Mouse (Mus musculus) heart, postnatal 0 days (tissue): ENCODE measurements at regions not wholly inside any gene's neighbourhood (a gene's known extent, or its start where the extent isn't known, plus 50 kb on each side); places are given as distances from the start of the nearest gene placed in this dataset.
"Not testable (repeated sequence)": the region's sequence is repeated elsewhere in the genome, so short reads cannot be mapped to it uniquely, and the experiment has no call there.

Experiments used
- ATAC-seq: fragments of 200-750 bp; cut with Nextera tagmentation; 2 replicates; pipeline ENCODE4 v1.8.0; 2017; ENCODE audit warnings: low read depth, moderate number of reproducible peaks, moderate library complexity; ENCODE audit not compliant: insufficient read depth
- DNase-seq: peaks from one replicate; pipeline ENCODE4 v3.0.0-alpha.2; 2016; ENCODE audit warnings: low spot score
- H3K27ac ChIP-seq: fragments of 300-500 bp; sonication (generic); 2 replicates; pipeline ENCODE4 v1.5.1; 2014; ENCODE audit warnings: low read depth, mild to moderate bottlenecking
- H3K27me3 ChIP-seq: fragments of 300-500 bp; sonication (generic); 2 replicates; pipeline ENCODE4 v1.6.1; 2014; ENCODE audit warnings: low read length, mixed read lengths; ENCODE audit not compliant: control insufficient read depth, insufficient read depth
- H3K36me3 ChIP-seq: fragments of 300-500 bp; sonication (generic); replicated peaks from 2 replicates; pipeline ENCODE4 v1.6.1; 2014; ENCODE audit warnings: low read length, mixed read lengths; ENCODE audit not compliant: control insufficient read depth, insufficient read depth
- H3K4me1 ChIP-seq: fragments of 300-500 bp; sonication (generic); 2 replicates; pipeline ENCODE4 v1.6.1; 2014; ENCODE audit warnings: antibody characterized with exemption; ENCODE audit not compliant: control insufficient read depth, insufficient read depth
- H3K4me2 ChIP-seq: fragments of 300-500 bp; sonication (generic); 2 replicates; pipeline ENCODE4 v1.6.1; 2014; ENCODE audit warnings: low read depth, mild to moderate bottlenecking, low read length, moderate library complexity
- H3K4me3 ChIP-seq: fragments of 300-500 bp; sonication (generic); 2 replicates; pipeline ENCODE4 v1.5.1; 2014; ENCODE audit warnings: low read depth, low read length
- H3K9ac ChIP-seq: fragments of 300-500 bp; sonication (generic); replicated peaks from 2 replicates; pipeline ENCODE4 v1.6.1; 2014; ENCODE audit warnings: low read depth, low read length, mixed read lengths
- H3K9me3 ChIP-seq: fragments of 300-500 bp; sonication (generic); replicated peaks from 2 replicates; pipeline ENCODE4 v1.6.1; 2016; ENCODE audit warnings: low read length; ENCODE audit not compliant: control insufficient read depth
- CTCF ChIP-seq: IDR thresholded peaks from 2 replicates; pipeline ENCODE4 v1.5.1; 2016; ENCODE audit warnings: antibody characterized with exemption, control low read depth, low read depth
- EP300 ChIP-seq: IDR thresholded peaks from 2 replicates; pipeline ENCODE4 v1.6.1; 2016; ENCODE audit warnings: antibody characterized with exemption, low read depth
- WGBS: fragments of 180-500 bp; shearing (Covaris S2); extraction: QIAGEN DNeasy Blood & Tissue Kit; methylation state at CpG from one replicate; pipeline ENCODE4 v1.1.7; 2014; 5-methylcytosine and 5-hydroxymethylcytosine counted together

DNA sequence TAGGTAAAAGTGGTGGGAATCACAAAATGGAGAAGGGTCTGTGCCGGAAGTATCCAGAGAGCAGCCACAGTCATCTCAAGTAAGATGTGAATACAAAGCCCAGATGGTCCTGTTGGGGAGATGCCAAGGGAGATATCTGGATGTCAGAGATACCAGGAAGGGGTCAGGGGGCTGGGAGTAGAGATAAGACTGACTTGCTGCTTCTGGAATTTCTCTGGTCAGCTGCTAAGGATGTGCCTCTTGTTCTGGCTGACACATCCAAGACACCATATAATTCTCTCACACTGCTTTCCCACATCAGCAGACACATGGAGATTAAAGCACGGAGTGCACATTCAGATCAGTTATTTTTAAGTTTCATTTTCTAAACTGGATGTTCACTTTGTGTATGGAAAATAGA is 600.3 kb upstream of the Marcks start:
- ATAC-seq (no peak), DNase-seq (no peak)

DNA sequence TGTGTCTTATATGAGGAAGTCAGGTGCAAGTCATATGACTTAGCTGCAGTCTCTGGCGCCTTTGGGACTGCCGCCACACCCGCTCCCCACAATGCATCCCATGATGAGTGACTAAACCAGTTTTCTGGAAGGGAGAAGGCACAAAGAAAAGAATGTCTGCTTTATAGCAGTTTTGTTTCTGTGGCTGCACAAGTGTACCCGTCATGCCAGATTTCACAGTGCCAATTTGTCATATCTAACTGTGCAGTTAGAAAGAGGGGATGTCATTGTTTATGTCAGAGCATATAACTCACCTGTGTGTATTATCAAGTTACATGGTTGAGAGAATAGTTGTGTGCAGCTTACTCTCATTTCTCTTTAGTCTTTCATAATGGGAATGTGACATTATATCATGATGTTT is 586.9 kb upstream of the Marcks start:
- no peaks in the 10 kb centered on the region for H3K36me3 ChIP-seq
- no peaks in the 10 kb centered on the region for H3K4me1 ChIP-seq
- DNase-seq (no peak), ATAC-seq (no peak)
- no peak overlapping the region for H3K4me2 ChIP-seq
- no peaks in the 10 kb centered on the region for H3K27me3 ChIP-seq
- no peak overlapping the region for H3K27ac ChIP-seq
- WGBS: 89% methylated on average over 4 of the region's 4 CpGs
- TF ChIP-seq EP300: no peak
- TF ChIP-seq CTCF: no peak
- H3K9me3 ChIP-seq: no peaks in the 10 kb centered on the region
- H3K4me3 ChIP-seq: no peak overlapping the region
- no peak overlapping the region for H3K9ac ChIP-seq

More for the DNA sequence above, 600.3 kb upstream of the Marcks start:
- Histone ChIP-seq H3K4me1 (no peaks in the 10 kb centered on the region), H3K4me2 (no peak overlapping the region), H3K9ac (no peak overlapping the region), H3K36me3 (no peaks in the 10 kb centered on the region), H3K4me3 (no peak overlapping the region), H3K27me3 (no peaks in the 10 kb centered on the region), H3K9me3 (no peaks in the 10 kb centered on the region), H3K27ac (no peak overlapping the region)
- TF ChIP-seq EP300: no peak
- 33% methylated on average over 2 of the region's 2 CpGs for WGBS

DNA sequence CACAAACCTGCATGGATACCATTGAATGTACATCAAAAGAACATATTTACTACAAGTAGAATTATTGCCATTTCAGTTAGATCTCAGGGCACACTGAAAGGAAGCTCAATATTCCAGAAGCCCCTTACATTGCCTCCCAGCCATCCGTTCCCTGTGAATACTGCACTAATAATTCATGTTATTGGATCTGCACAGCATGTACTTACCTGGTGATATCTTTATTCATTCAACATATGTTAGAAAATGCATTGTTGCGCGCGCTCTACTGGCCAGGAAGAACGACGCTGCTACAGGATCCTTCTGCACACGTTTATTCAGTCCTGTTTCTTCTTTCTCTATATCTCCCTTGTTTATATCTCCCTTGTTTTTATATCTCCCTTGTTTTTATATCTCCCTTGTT is 586.3 kb upstream of the Marcks start:
- 82% methylated on average over 7 of the region's 7 CpGs for WGBS
- not testable (repeated sequence) for H3K9ac ChIP-seq, H3K27me3 ChIP-seq, H3K4me1 ChIP-seq, H3K27ac ChIP-seq, ATAC-seq, H3K4me2 ChIP-seq, H3K4me3 ChIP-seq, DNase-seq, H3K9me3 ChIP-seq, H3K36me3 ChIP-seq

DNA sequence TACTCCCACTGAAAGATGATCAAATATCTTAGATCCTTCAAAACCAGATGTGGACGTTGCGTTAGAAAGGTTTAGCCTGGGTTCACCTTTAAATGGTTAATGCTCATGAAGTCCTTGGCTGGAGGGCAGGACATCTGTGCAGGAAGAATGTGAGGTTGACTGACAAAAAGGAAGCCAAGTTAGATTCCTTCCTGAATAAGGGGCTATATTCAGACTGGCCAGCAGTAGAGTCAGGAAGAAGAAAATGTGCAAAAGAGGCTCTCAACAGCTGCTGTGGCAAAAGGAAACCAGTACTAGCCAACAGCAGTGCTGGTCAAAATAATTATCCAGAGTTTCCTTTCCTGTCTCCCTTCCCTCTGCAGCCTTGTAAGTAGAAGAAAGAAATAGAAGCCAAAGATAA is 582.0 kb upstream of the Marcks start:
- TF ChIP-seq EP300 (no peak), CTCF (no peak)
- H3K9me3 ChIP-seq: no peaks in the 10 kb centered on the region
- WGBS: 66% methylated on average over 2 of the region's 2 CpGs
- DNase-seq (peak; percentile 8), ATAC-seq (no peak)
- H3K9ac ChIP-seq: no peak overlapping the region
- H3K36me3 ChIP-seq: no peaks in the 10 kb centered on the region
- H3K27ac ChIP-seq: no peak overlapping the region
- H3K4me1 ChIP-seq: no peaks in the 10 kb centered on the region
- H3K4me2 ChIP-seq: no peak overlapping the region
- H3K4me3 ChIP-seq: no peak overlapping the region
- H3K27me3 ChIP-seq: no peaks in the 10 kb centered on the region

DNA sequence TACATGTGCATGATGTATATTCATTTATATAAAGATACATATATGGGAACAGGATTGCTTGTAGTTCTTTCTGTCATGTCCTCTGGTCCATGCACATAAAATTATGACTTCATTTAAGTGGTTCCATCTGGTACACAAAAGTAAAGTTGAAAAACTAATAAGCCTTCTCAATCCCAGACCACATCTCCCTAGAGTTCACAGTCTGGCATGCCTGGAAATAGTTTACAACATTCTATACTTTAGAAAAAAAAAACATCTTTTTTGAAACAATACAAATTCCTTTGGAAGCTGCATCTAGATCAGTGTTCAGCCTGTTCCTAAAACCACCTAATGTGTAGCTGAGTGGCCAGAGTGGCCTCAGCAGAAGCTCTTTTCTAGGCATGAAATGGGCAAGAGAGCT is 578.2 kb upstream of the Marcks start:
- TF ChIP-seq CTCF: no peak
- no peak for TF ChIP-seq EP300
- no peak overlapping the region for H3K9ac ChIP-seq
- H3K9me3 ChIP-seq: no peaks in the 10 kb centered on the region
- DNase-seq (no peak), ATAC-seq (no peak)
- H3K27me3 ChIP-seq: no peaks in the 10 kb centered on the region
- H3K4me3 ChIP-seq: no peak overlapping the region
- no peaks in the 10 kb centered on the region for H3K4me1 ChIP-seq
- H3K27ac ChIP-seq: no peak overlapping the region
- no peaks in the 10 kb centered on the region for H3K36me3 ChIP-seq
- no peak overlapping the region for H3K4me2 ChIP-seq

DNA sequence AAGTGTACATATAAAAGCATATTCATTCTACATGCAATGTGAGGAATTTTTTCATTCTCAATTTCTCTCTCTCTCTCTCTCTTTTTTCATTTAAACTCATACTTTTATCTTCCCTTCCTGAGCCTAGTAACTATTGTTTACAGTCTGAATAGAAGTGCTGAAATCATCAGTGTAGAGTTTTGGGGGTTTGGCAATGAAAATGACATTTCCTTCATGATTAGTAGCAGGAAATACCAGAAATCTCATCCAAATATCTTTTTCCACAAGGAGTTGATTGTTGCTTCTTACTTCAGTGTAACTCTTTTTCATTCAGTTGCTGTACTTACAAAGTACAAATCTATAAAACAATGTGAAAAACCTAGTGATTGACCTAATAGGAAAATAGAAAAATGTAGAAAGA is 572.7 kb upstream of the Marcks start:
- Histone ChIP-seq H3K36me3 (no peaks in the 10 kb centered on the region), H3K4me2 (no peak overlapping the region), H3K4me1 (no peaks in the 10 kb centered on the region), H3K9me3 (no peaks in the 10 kb centered on the region), H3K9ac (no peak overlapping the region), H3K27ac (no peak overlapping the region), H3K27me3 (no peaks in the 10 kb centered on the region), H3K4me3 (no peak overlapping the region)
- DNase-seq (peak; percentile 15), ATAC-seq (no peak)
- TF ChIP-seq EP300: no peak
- no peak for TF ChIP-seq CTCF
